Mouse (Mus musculus) hematopoietic multipotent progenitor cell, adult 10-12 weeks (in vitro differentiated cells): Measurements from ENCODE around the gene S100a8. TPM values are rescaled to one million over a fixed set of nuclear protein-coding genes. Genes with fewer than 3 reads are reported as not detected.

Source experiments
- polyA plus RNA-seq: library from polyadenylated mRNA; stranded (reverse); fragments of >175 nt; gene quantifications from 2 replicates; pipeline ENCODE4 v1.2.3, GENCODE M21; 2012; ENCODE audit warnings: low replicate concordance

The S100a8 gene
- 30.7 and 39.3 TPM in 2 replicates for polyA plus RNA-seq

GRCm38 (mm10) chr3:90668846-90669245, at the start of gene S100a8:
TSS of gene S100a8 (plus strand) at chr3:90668978.

GRCm38 (mm10) chr3:90653717-90654116, 15.1 kb upstream of the S100a8 start, which contains the start of gene S100a7a:
TSS of gene S100a7a (plus strand) at chr3:90654017.

DNA sequence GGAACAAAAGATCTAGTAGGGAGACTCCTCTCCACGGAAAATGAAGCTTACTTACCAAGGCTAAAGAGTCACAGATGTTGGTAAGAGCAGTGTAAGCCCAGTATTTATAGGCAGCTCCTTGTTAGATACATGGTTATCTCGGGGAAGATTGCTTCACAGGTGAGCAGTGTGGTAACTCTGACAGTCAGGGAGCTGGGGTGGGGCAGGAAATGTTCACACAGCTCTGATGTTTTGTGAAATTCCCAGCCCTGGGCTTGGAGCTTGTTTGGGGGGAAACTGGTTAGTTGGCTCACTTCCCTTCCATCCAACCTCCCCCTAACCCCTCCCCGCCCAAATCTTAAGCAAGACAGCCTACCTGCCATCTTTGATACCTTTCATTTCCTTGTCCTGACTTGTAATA, 26.8 kb downstream of the S100a8 start, which contains the start of gene S100a9:
S100a9 (minus strand) TSS at position 109 of the 400 bp plus-strand sequence.

Other genes with a start within 250 kb of the S100a8 start
- 27.3 and 32.4 TPM in 2 replicates for gene Ints3, start 235.4 kb upstream of the S100a8 start, polyA plus RNA-seq
- 0.16 and 1.8 TPM in 2 replicates for gene Npr1, start 203.1 kb upstream of the S100a8 start, polyA plus RNA-seq
- gene Ilf2, start 192.9 kb upstream of the S100a8 start, polyA plus RNA-seq: 6.0 and 9.8 TPM in 2 replicates
- gene Snapin, start 177.9 kb upstream of the S100a8 start, polyA plus RNA-seq: 5.7 and 5.9 TPM in 2 replicates
- 75.5 and 121 TPM in 2 replicates for gene Chtop, start 159.5 kb upstream of the S100a8 start, polyA plus RNA-seq
- gene S100a1, start 154.6 kb upstream of the S100a8 start, polyA plus RNA-seq: 8.5 and 9.8 TPM in 2 replicates
- 8.5 TPM in 2 replicates for gene S100a13, start 154.5 kb upstream of the S100a8 start, polyA plus RNA-seq
- 0.18 TPM in 2 replicates for gene S100a14, start 142.1 kb upstream of the S100a8 start, polyA plus RNA-seq
- 0.38 and 1.0 TPM in 2 replicates for gene S100a16, start 131.7 kb upstream of the S100a8 start, polyA plus RNA-seq
- gene S100a3, start 108.4 kb upstream of the S100a8 start, polyA plus RNA-seq: 0.38 TPM in 1 of 2 replicates, not detected in the other
- not detected in 2 replicates for gene S100a2, start 78.7 kb upstream of the S100a8 start, polyA plus RNA-seq
- not detected in 2 replicates for gene Gm42674, start 67.1 kb upstream of the S100a8 start, polyA plus RNA-seq
- gene S100a4, start 65.2 kb upstream of the S100a8 start, polyA plus RNA-seq: 8.1 and 14.2 TPM in 2 replicates
- not detected in 2 replicates for gene S100a5, start 60.5 kb upstream of the S100a8 start, polyA plus RNA-seq
- gene S100a6, start 56.1 kb upstream of the S100a8 start, polyA plus RNA-seq: 18.8 and 73.6 TPM in 2 replicates
- gene S100a7a, start 15.0 kb upstream of the S100a8 start, polyA plus RNA-seq: 0.12 TPM in 1 of 2 replicates, not detected in the other
- gene S100a9, start 26.7 kb downstream of the S100a8 start, polyA plus RNA-seq: 130 and 140 TPM in 2 replicates
- gene Pglyrp4, start 57.9 kb downstream of the S100a8 start, polyA plus RNA-seq: 0.09 TPM in 1 of 2 replicates, not detected in the other
- gene Gm5849, start 108.9 kb downstream of the S100a8 start, polyA plus RNA-seq: not detected in 2 replicates